Mouse (Mus musculus) CH12.LX (cell line): ENCODE results near the gene 4930469K13Rik. TPM values are rescaled to one million over a fixed set of nuclear protein-coding genes. Genes with fewer than 3 reads are reported as not detected.

Source experiments
- DNase-seq: peaks from one replicate; pipeline ENCODE4 v3.0.0-alpha.2; 2013; ENCODE audit errors: extremely low read depth
- H3K27ac ChIP-seq: 2 replicates; pipeline ENCODE4 v1.5.1; 2012; ENCODE audit warnings: low read depth, mild to moderate bottlenecking, control low read depth, moderate library complexity; ENCODE audit not compliant: insufficient read depth
- H3K27me3 ChIP-seq: replicated peaks from 2 replicates; pipeline ENCODE3; 2012; ENCODE audit warnings: inconsistent platforms
- H3K36me3 ChIP-seq, 2 experiments: replicated peaks in 1 of 2; 2 replicates each; pipeline versions ENCODE3 to v1.6.1; 2012; ENCODE audit warnings: inconsistent platforms in 1 of 2, low read length in 1 of 2, mild to moderate bottlenecking in 1 of 2, mixed read lengths in 1 of 2, moderate library complexity in 1 of 2; ENCODE audit not compliant: control insufficient read depth in 1 of 2, insufficient read depth in 1 of 2
- H3K4me1 ChIP-seq, 2 experiments: 2 replicates each; pipeline ENCODE4 v1.6.1; 2012; ENCODE audit warnings: inconsistent platforms in 1 of 2, moderate library complexity in 1 of 2; ENCODE audit not compliant: insufficient read depth in 2 of 2, control insufficient read depth in 1 of 2
- H3K4me2 ChIP-seq: 2 replicates; pipeline ENCODE4 v1.6.1; 2012; ENCODE audit warnings: low read depth, mild to moderate bottlenecking, control low read depth; ENCODE audit not compliant: poor library complexity, insufficient read depth, severe bottlenecking
- H3K4me3 ChIP-seq, 3 experiments: fragments of 150-350 bp in 1 of 3; sonication (generic) in 1 of 3; replicated peaks in 1 of 3; 2 replicates each; pipeline versions ENCODE3 to v1.5.1; 2011 to 2012; ENCODE audit warnings: low read depth in 2 of 3, low read length in 2 of 3, mild to moderate bottlenecking in 2 of 3, moderate library complexity in 2 of 3, control low read depth in 1 of 3, improper control_type of control experiment in 1 of 3, inconsistent platforms in 1 of 3, mixed read lengths in 1 of 3; ENCODE audit not compliant: poor library complexity in 1 of 3
- H3K79me2 ChIP-seq: replicated peaks from 2 replicates; pipeline ENCODE4 v1.6.1; 2012; ENCODE audit warnings: mild to moderate bottlenecking, moderate library complexity; ENCODE audit not compliant: control insufficient read depth, poor library complexity, insufficient read depth, severe bottlenecking; ENCODE audit errors: extremely low read depth
- H3K9ac ChIP-seq: 2 replicates; pipeline ENCODE4 v1.6.1; 2012; ENCODE audit warnings: low read depth, mild to moderate bottlenecking, control low read depth, moderate library complexity; ENCODE audit not compliant: insufficient read depth
- H3K9me3 ChIP-seq: replicated peaks from 2 replicates; pipeline ENCODE3; 2012; ENCODE audit warnings: low read length, inconsistent platforms, mixed read lengths
- BHLHE40 ChIP-seq: IDR thresholded peaks from 2 replicates; pipeline ENCODE4 v1.6.1; 2011; ENCODE audit warnings: mild to moderate bottlenecking, low read depth, low read length, improper control_type of control experiment
- CHD2 ChIP-seq: IDR thresholded peaks from 2 replicates; pipeline ENCODE4 v1.6.1; 2011; ENCODE audit warnings: low read length, improper control_type of control experiment
- CTCF ChIP-seq, 2 experiments: IDR thresholded peaks in 1 of 2; conservative IDR thresholded peaks in 1 of 2; 2 replicates each; pipeline ENCODE4 v1.5.1; 2011 to 2012; ENCODE audit warnings: low read depth in 2 of 2, low read length in 2 of 2, improper control_type of control experiment in 1 of 2, inconsistent platforms in 1 of 2, mild to moderate bottlenecking in 1 of 2, moderate library complexity in 1 of 2
- ELF1 ChIP-seq: IDR thresholded peaks from 2 replicates; pipeline ENCODE4 v1.6.1; 2014; ENCODE audit warnings: low read depth, mild to moderate bottlenecking, inconsistent platforms, low read length, improper control_type of control experiment
- EP300 ChIP-seq: IDR thresholded peaks from 2 replicates; pipeline ENCODE4 v1.6.1; 2011; ENCODE audit warnings: low read length, improper control_type of control experiment
- ETS1 ChIP-seq: conservative IDR thresholded peaks from 2 replicates; pipeline ENCODE4 v1.6.1; 2012; ENCODE audit warnings: low read depth, mild to moderate bottlenecking, inconsistent platforms, low read length, improper control_type of control experiment, moderate library complexity
- GABPA ChIP-seq: IDR thresholded peaks from 2 replicates; pipeline ENCODE4 v1.6.1; 2012; ENCODE audit warnings: low read depth, low read length, improper control_type of control experiment, inconsistent platforms; ENCODE audit not compliant: insufficient replicate concordance
- HCFC1 ChIP-seq: IDR thresholded peaks from 2 replicates; pipeline ENCODE4 v1.6.1; 2012; ENCODE audit warnings: low read depth, mild to moderate bottlenecking, inconsistent platforms, low read length, improper control_type of control experiment
- IRF4 ChIP-seq: IDR thresholded peaks from 2 replicates; pipeline ENCODE4 v1.6.1; 2014; ENCODE audit warnings: low read depth, mild to moderate bottlenecking, inconsistent platforms, low read length, improper control_type of control experiment
- JUN ChIP-seq: IDR thresholded peaks from 2 replicates; pipeline ENCODE4 v1.6.1; 2011; ENCODE audit warnings: low read depth, mild to moderate bottlenecking, low read length, improper control_type of control experiment, moderate library complexity; ENCODE audit not compliant: insufficient read depth
- JUND ChIP-seq: conservative IDR thresholded peaks from 2 replicates; pipeline ENCODE4 v1.6.1; 2011; ENCODE audit warnings: low read depth, low read length, improper control_type of control experiment
- MAX ChIP-seq: IDR thresholded peaks from 2 replicates; pipeline ENCODE4 v1.6.1; 2011; ENCODE audit warnings: low read length, improper control_type of control experiment
- MAZ ChIP-seq: IDR thresholded peaks from 2 replicates; pipeline ENCODE4 v1.6.1; 2012; ENCODE audit warnings: low read depth, mild to moderate bottlenecking, inconsistent platforms, low read length, improper control_type of control experiment, moderate library complexity
- MEF2A ChIP-seq: IDR thresholded peaks from 2 replicates; pipeline ENCODE4 v1.6.1; 2014; ENCODE audit warnings: low read depth, mild to moderate bottlenecking, inconsistent platforms, low read length, improper control_type of control experiment, borderline replicate concordance
- MYC ChIP-seq: IDR thresholded peaks from 2 replicates; pipeline ENCODE4 v1.6.1; 2011; ENCODE audit warnings: low read depth, mild to moderate bottlenecking, improper control_type of control experiment, low read length
- NRF1 ChIP-seq: IDR thresholded peaks from 2 replicates; pipeline ENCODE4 v1.6.1; 2014; ENCODE audit warnings: low read depth, mild to moderate bottlenecking, inconsistent platforms, low read length, improper control_type of control experiment, moderate library complexity
- POLR2A ChIP-seq: IDR thresholded peaks from 2 replicates; pipeline ENCODE4 v1.6.1; 2011; ENCODE audit warnings: low read depth, mild to moderate bottlenecking, improper control_type of control experiment, low read length
- POLR2AphosphoS2 ChIP-seq: IDR thresholded peaks from 2 replicates; pipeline ENCODE4 v1.6.1; 2011; ENCODE audit warnings: low read depth, low read length, improper control_type of control experiment
- RAD21 ChIP-seq: IDR thresholded peaks from 2 replicates; pipeline ENCODE4 v1.6.1; 2011; ENCODE audit warnings: low read depth, mild to moderate bottlenecking, low read length, improper control_type of control experiment, moderate library complexity
- RCOR1 ChIP-seq: conservative IDR thresholded peaks from 2 replicates; pipeline ENCODE4 v1.6.1; 2012; ENCODE audit warnings: low read depth, mild to moderate bottlenecking, inconsistent platforms, low read length, improper control_type of control experiment
- SIN3A ChIP-seq: IDR thresholded peaks from 2 replicates; pipeline ENCODE4 v1.6.1; 2012; ENCODE audit warnings: low read length, improper control_type of control experiment, inconsistent platforms
- SMC3 ChIP-seq: IDR thresholded peaks from 2 replicates; pipeline ENCODE4 v1.6.1; 2011; ENCODE audit warnings: low read depth, low read length, improper control_type of control experiment
- TBP ChIP-seq: conservative IDR thresholded peaks from 2 replicates; pipeline ENCODE4 v1.6.1; 2011; ENCODE audit warnings: low read depth, low read length, improper control_type of control experiment
- TCF12 ChIP-seq: IDR thresholded peaks from 2 replicates; pipeline ENCODE4 v1.6.1; 2014; ENCODE audit warnings: low read depth, mild to moderate bottlenecking, inconsistent platforms, low read length, improper control_type of control experiment
- USF1 ChIP-seq: IDR thresholded peaks from 2 replicates; pipeline ENCODE4 v1.6.1; 2014; ENCODE audit warnings: low read depth, mild to moderate bottlenecking, inconsistent platforms, low read length, improper control_type of control experiment
- ZC3H11A ChIP-seq: IDR thresholded peaks from 2 replicates; pipeline ENCODE4 v1.6.1; 2012; ENCODE audit warnings: low read depth, mild to moderate bottlenecking, inconsistent platforms, low read length, improper control_type of control experiment
- ZKSCAN1 ChIP-seq: IDR thresholded peaks from 2 replicates; pipeline ENCODE4 v1.6.1; 2012; ENCODE audit warnings: low read depth, inconsistent platforms, low read length, improper control_type of control experiment, borderline replicate concordance
- ZMIZ1 ChIP-seq: IDR thresholded peaks from 2 replicates; pipeline ENCODE4 v1.6.1; 2012; ENCODE audit warnings: low read depth, mild to moderate bottlenecking, inconsistent platforms, low read length, improper control_type of control experiment
- ZNF384 ChIP-seq: IDR thresholded peaks from 2 replicates; pipeline ENCODE4 v1.6.1; 2012; ENCODE audit warnings: low read depth, low read length, improper control_type of control experiment, inconsistent platforms
- dilution Hi-C: fragments of 300-500 bp; cut with MboI; formaldehyde crosslinking; loops from 2 replicates; pipeline ENCODE4 v1.14.3; 2020; ENCODE audit warnings: low sequenced_read_pairs; ENCODE audit not compliant: extremely low pct_unique_long_range_greater_than_20kb, extremely low pct_ligation_motif_present
- in situ Hi-C: fragments of 300-500 bp; cut with MboI; formaldehyde crosslinking; loops from 3 replicates; pipeline ENCODE4 v1.14.3; 2019; ENCODE audit warnings: low sequenced_read_pairs, low pct_ligation_motif_present, low pct_unique_long_range_greater_than_20kb, mixed read lengths
- polyA plus RNA-seq: library from polyadenylated mRNA; unstranded; fragments of >175 nt; gene quantifications from 2 replicates; pipeline ENCODE4 v1.2.1, GENCODE M21; 2012; ENCODE audit warnings: low read depth; ENCODE audit not compliant: insufficient read length
- total RNA-seq, 2 experiments: library from RNA; depleted of rRNA; stranded (reverse); fragments of 300-350 nt in 1 of 2; fragments of >200 nt in 1 of 2; gene quantifications; 2 replicates each; pipeline ENCODE4 v1.2.3; 2012 to 2014

4930469K13Rik gene
- total and polyA plus RNA-seq, 3 experiments: not detected

DNA sequence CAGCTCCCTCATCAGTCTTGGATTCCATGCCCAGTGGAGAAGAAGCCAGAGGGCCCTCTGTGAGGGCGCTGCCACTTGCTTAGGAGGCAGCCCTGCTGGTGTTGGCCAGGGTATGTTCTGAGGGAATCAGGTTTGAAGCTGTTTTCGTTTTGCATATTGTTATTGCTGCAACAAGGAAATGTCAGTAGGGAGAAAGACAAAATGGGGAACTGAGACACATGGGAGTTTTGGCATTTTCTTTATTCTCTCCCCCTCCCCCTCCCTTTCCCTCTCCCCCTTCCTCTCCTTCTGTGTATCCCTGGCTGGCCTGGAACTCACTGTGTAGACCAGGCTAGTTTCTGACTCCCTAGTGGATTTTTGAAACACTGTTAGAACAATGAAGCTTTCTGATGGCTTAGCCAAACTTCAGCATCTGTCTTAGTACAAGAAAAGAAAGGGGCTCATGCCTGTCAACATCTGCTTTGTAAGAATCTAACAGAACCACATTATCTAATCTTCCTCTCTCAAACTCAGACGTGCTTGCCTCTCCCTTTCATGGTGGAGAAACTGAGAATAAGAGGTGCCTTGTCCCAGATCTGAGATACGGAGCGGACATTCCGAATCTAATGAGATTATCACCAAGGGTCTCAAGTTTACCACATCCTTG lies 86.2 kb downstream of the 4930469K13Rik start:
- H3K27ac ChIP-seq: peak overlapping the region; percentile 77
- in situ Hi-C loops (no loop called here), dilution Hi-C loops (no loop called here)
- H3K9ac ChIP-seq: peak overlapping the region; percentile 20
- H3K4me1 ChIP-seq: peaks cover 25 to 45% of the 10 kb centered on the region in 2 experiments
- TF ChIP-seq MEF2A (peak; percentile 74; the same call in 1 of the 2 replicates), ZNF384 (no peak), TBP (0 out of 2 replicates have a peak, but pooled peaks have one; percentile 59), POLR2AphosphoS2 (no peak), JUND (no peak), ELF1 (peak; percentile 50; the same call in 1 of the 2 replicates), CTCF (conservative IDR thresholded peaks at IDR 0.05 in 1 of 2, IDR thresholded peaks at IDR 0.05 in 1 of 2; ENCODE audit: low read depth in 2 of 2, low read length in 2 of 2) (no peak), CHD2 (peak; percentile 88; the same call in 1 of the 2 replicates), ZMIZ1 (no peak), ZC3H11A (no peak), SIN3A (no peak), MYC (peak; percentile 72; the same call in 1 of the 2 replicates), POLR2A (peak; percentile 47; the same call in 1 of the 2 replicates), IRF4 (peak; percentile 98), NRF1 (no peak), USF1 (no peak), HCFC1 (no peak), RAD21 (peak; percentile 5; the same call in 1 of the 2 replicates), ETS1 (peak; percentile 88), BHLHE40 (peak; percentile 84), SMC3 (peak; percentile 16; the same call in 1 of the 2 replicates), JUN (no peak; the same call in 1 of the 2 replicates), GABPA (no peak), ZKSCAN1 (no peak), TCF12 (peak; percentile 78), MAZ (0 out of 2 replicates have a peak, but pooled peaks have one; percentile 48), EP300 (peak; percentile 95), MAX (peak; percentile 59; the same call in 1 of the 2 replicates), RCOR1 (peak; percentile 89)
- no peaks in the 10 kb centered on the region for H3K79me2 ChIP-seq
- peaks cover 5% of the 10 kb centered on the region for H3K9me3 ChIP-seq
- H3K27me3 ChIP-seq: no peaks in the 10 kb centered on the region
- peak; percentile 77 for DNase-seq
- no peak overlapping the region for H3K4me3 ChIP-seq
- peak overlapping the region; percentile 4; the same call in 1 of the 2 replicates for H3K4me2 ChIP-seq
- H3K36me3 ChIP-seq: no peaks in the 10 kb centered on the region
